ENCODE assay signal across 9 mouse cellular contexts in genomic region chr4:120986446-120986845, GRCm38 (mm10). TPM values are rescaled to one million over a fixed set of nuclear protein-coding genes. Genes with fewer than 3 reads are reported as not detected.
DNase-seq lines count a peak whose midpoint lies in the region; ATAC-seq lines count a peak whose summit lies in the region.
"Had no signal": no experiment of that assay in that cellular context is flagged by ENCODE, and none has a peak within 500 bp of the region (broad histone marks: within the 10 kb centered on the region; RNA-seq: fewer than 3 reads in every experiment).

No protein-coding gene starts in this region.

- no peak overlapping the region for H3K4me2 ChIP-seq in heart, embryonic 11.5 days
- no peak overlapping the region for H3K4me2 ChIP-seq in midbrain, embryonic 15.5 days
- H3K4me2 ChIP-seq: embryonic facial prominence, embryonic 12.5 days had no signal

- H3K9me3 ChIP-seq in heart, embryonic 11.5 days (replicated peaks; ENCODE audit: control insufficient read depth, low read length): no peaks in the 10 kb centered on the region
- H3K9me3 ChIP-seq in midbrain, embryonic 15.5 days: no peaks in the 10 kb centered on the region
- H3K9me3 ChIP-seq: embryonic facial prominence, embryonic 12.5 days had no signal

- DNase-seq in heart, adult 8-10 months (ENCODE audit: low spot score): no peak
- peak; percentile 51 to 56 for DNase-seq in CD8-positive naive resting alpha-beta T cell, adult 2 months (ENCODE audit: low read depth in 2 of 2, low spot score in 2 of 2)
- DNase-seq in c-Kit-positive CD71-negative TER-119-negative erythroid progenitor cells, embryonic 14.5 days (ENCODE audit: low read depth): peak; percentile 48
- peak; percentile 21 to 43 for DNase-seq in gastrocnemius, postnatal 4 days (ENCODE audit: low spot score in 2 of 2)
- peak; percentile 17 for DNase-seq in left cerebral cortex, postnatal 4 days
- DNase-seq in telencephalon, adult 2 months (ENCODE audit: low read depth, low spot score): peak; percentile 58

- no peaks in the 10 kb centered on the region for H3K4me1 ChIP-seq in heart, embryonic 11.5 days (ENCODE audit: control insufficient read depth, insufficient read depth, low read length)
- H3K4me1 ChIP-seq in midbrain, embryonic 15.5 days: no peaks in the 10 kb centered on the region
- H3K4me1 ChIP-seq: embryonic facial prominence, embryonic 12.5 days had no signal

- no peak overlapping the region for H3K9ac ChIP-seq in heart, embryonic 11.5 days (ENCODE audit: low read depth, low read length)
- no peak overlapping the region for H3K9ac ChIP-seq in midbrain, embryonic 15.5 days
- H3K9ac ChIP-seq: embryonic facial prominence, embryonic 12.5 days had no signal

- H3K27ac ChIP-seq in heart, embryonic 11.5 days (ENCODE audit: low read depth, low read length): no peak overlapping the region
- no peak overlapping the region for H3K27ac ChIP-seq in midbrain, embryonic 15.5 days
- H3K27ac ChIP-seq: embryonic facial prominence, embryonic 12.5 days had no signal

- 0 out of 2 replicates have a peak, but pooled peaks have one; percentile 49 for ATAC-seq in heart, embryonic 11.5 days (replicated peaks; ENCODE audit: insufficient number of reproducible peaks, low FRiP score, low TSS enrichment)
- ATAC-seq in midbrain, embryonic 15.5 days (replicated peaks): peak; percentile 86; the same call in 1 of the 2 replicates

- no peak overlapping the region for H3K4me3 ChIP-seq in heart, embryonic 11.5 days (ENCODE audit: low read depth, low read length)
- no peak overlapping the region for H3K4me3 ChIP-seq in midbrain, embryonic 15.5 days
- H3K4me3 ChIP-seq: embryonic facial prominence, embryonic 12.5 days had no signal

- H3K27me3 ChIP-seq in heart, embryonic 11.5 days (ENCODE audit: control insufficient read depth, insufficient read depth, low read length): no peaks in the 10 kb centered on the region
- H3K27me3 ChIP-seq in midbrain, embryonic 15.5 days (replicated peaks): no peaks in the 10 kb centered on the region
- H3K27me3 ChIP-seq: embryonic facial prominence, embryonic 12.5 days had no signal

- 22% methylated on average over 6 of the region's 6 CpGs for WGBS in heart, embryonic 11.5 days (ENCODE audit: insufficient replicate concordance)
- 22% methylated on average over 6 of the region's 6 CpGs for WGBS in midbrain, embryonic 15.5 days

- intact Hi-C loops in left cerebral cortex, postnatal 4 days (cut with DNase I): loop anchor here (5.0 to 10.0 kb wide), 2 partner anchors 46 to 248 kb away; no protein-coding TSS in a partner anchor

- H3K36me3 ChIP-seq in heart, embryonic 11.5 days (ENCODE audit: control insufficient read depth, insufficient read depth, low read length): no peaks in the 10 kb centered on the region
- no peaks in the 10 kb centered on the region; the same call in 1 of the 2 replicates for H3K36me3 ChIP-seq in midbrain, embryonic 15.5 days (replicated peaks)

RNA-seq across cellular contexts. Expression of gene Smap2, which starts 30.6 kb away (rescaled TPM):
- 12.8 and 14.5 TPM in 2 replicates for polyA plus RNA-seq in heart, embryonic 11.5 days (2014; fragmentation: Nextera tagmentation; extraction: Ambion mirVana)
- total RNA-seq in heart, adult 8-10 months (2022): 10 to 100 TPM; 39.1 to 57.5 (median 49.1) TPM
- total RNA-seq in gastrocnemius, postnatal 4 days (2021): 10 to 100 TPM; 22.1 to 25.7 TPM
- 100 to 1,000 TPM; 124 to 128 TPM for total RNA-seq in left cerebral cortex, postnatal 4 days (2021)
- polyA plus RNA-seq in midbrain, embryonic 15.5 days (2015; fragmentation: Nextera tagmentation; extraction: Ambion mirVana): 45.1 and 46.6 TPM in 2 replicates

RNA-seq across cellular contexts. Expression of gene Zfp69, which starts 34.9 kb away (rescaled TPM):
- 13.8 and 16.9 TPM in 2 replicates for polyA plus RNA-seq in heart, embryonic 11.5 days (2014; fragmentation: Nextera tagmentation; extraction: Ambion mirVana)
- 1 to 10 TPM in 2 of 4 experiments, under 1 TPM in 2; 0.69 to 1.7 (median 1.2) TPM for total RNA-seq in heart, adult 8-10 months (2022)
- total RNA-seq in gastrocnemius, postnatal 4 days (2021): 1 to 10 TPM; 2.9 to 3.9 TPM
- 1 to 10 TPM; 4.0 to 4.1 TPM for total RNA-seq in left cerebral cortex, postnatal 4 days (2021)
- polyA plus RNA-seq in midbrain, embryonic 15.5 days (2015; fragmentation: Nextera tagmentation; extraction: Ambion mirVana): 7.9 and 8.5 TPM in 2 replicates

RNA-seq across cellular contexts. Expression of gene Col9a2, which starts 52.7 kb away (rescaled TPM):
- polyA plus RNA-seq in heart, embryonic 11.5 days (2014; fragmentation: Nextera tagmentation; extraction: Ambion mirVana): 3.8 and 4.6 TPM in 2 replicates
- total RNA-seq in heart, adult 8-10 months (2022): not detected
- total RNA-seq in gastrocnemius, postnatal 4 days (2021): 1 to 10 TPM; 2.2 to 3.8 TPM
- 10 to 100 TPM; 11.0 to 12.1 TPM for total RNA-seq in left cerebral cortex, postnatal 4 days (2021)
- polyA plus RNA-seq in midbrain, embryonic 15.5 days (2015; fragmentation: Nextera tagmentation; extraction: Ambion mirVana): 18.2 and 19.4 TPM in 2 replicates
